Mouse (Mus musculus) brain, embryonic 18.5 days (tissue): ENCODE results near the gene Vdac1.

Experiments
- DNase-seq: peaks from one replicate; pipeline ENCODE4 v3.0.0-alpha.2; 2012; ENCODE audit warnings: low read depth, low spot score

The Vdac1 gene

GRCm38 (mm10) chr11:52419861-52420260 is 59.2 kb downstream of the Vdac1 start:
- DNase-seq = no peak

- DNase-seq = no peak
These were observed 59.8 kb downstream of the Vdac1 start for GRCm38 (mm10) chr11:52420296-52421052.

- DNase-seq = no peak
These were observed 60.6 kb downstream of the Vdac1 start for GRCm38 (mm10) chr11:52421053-52421778.

- no peak for DNase-seq
These were observed 68.8 kb downstream of the Vdac1 start for GRCm38 (mm10) chr11:52429440-52429839.

- DNase-seq = peak; percentile 60
These were observed 70.9 kb downstream of the Vdac1 start for GRCm38 (mm10) chr11:52431594-52431993.

GRCm38 (mm10) chr11:52432148-52432547 is 71.5 kb downstream of the Vdac1 start:
- no peak for DNase-seq

- DNase-seq = no peak
These were observed 72.6 kb downstream of the Vdac1 start for GRCm38 (mm10) chr11:52433076-52433796.

GRCm38 (mm10) chr11:52433797-52434195 is 73.1 kb downstream of the Vdac1 start:
- no peak for DNase-seq

- DNase-seq = no peak
These were observed 74.8 kb downstream of the Vdac1 start for GRCm38 (mm10) chr11:52435466-52435865.

- no peak for DNase-seq
These were observed 76.5 kb downstream of the Vdac1 start for GRCm38 (mm10) chr11:52437123-52437522.
